Comparison of ENCODE assay signal across 18 mouse cellular contexts in genomic region chr6:82906985-82907384, GRCm38 (mm10). TPM values are rescaled to one million over a fixed set of nuclear protein-coding genes. Genes with fewer than 3 reads are reported as not detected.
DNase-seq lines count a peak whose midpoint lies in the region; TF ChIP-seq lines count a peak whose summit lies in the region.
"Had no signal": no experiment of that assay in that cellular context is flagged by ENCODE, and none has a peak within 500 bp of the region (broad histone marks: within the 10 kb centered on the region; RNA-seq: fewer than 3 reads in every experiment).

No protein-coding gene starts in this region.

- TF ChIP-seq POLR2A in MEL (IDR thresholded peaks at IDR 0.05; ENCODE audit: control insufficient read depth in 1 of 2, insufficient read depth in 1 of 2, low read depth in 1 of 2, low read length in 2 of 2, poor library complexity in 1 of 2) = no peak

- no peak overlapping the region for H3K27ac ChIP-seq in MEL (ENCODE audit: control insufficient read depth, low read depth, low read length)

- no peak for TF ChIP-seq CTCF in MEL (IDR thresholded peaks at IDR 0.05 in 2 of 3, conservative IDR thresholded peaks at IDR 0.05 in 1 of 3; ENCODE audit: control insufficient read depth in 1 of 3, insufficient read depth in 1 of 3, low read depth in 2 of 3, low read length in 3 of 3, poor library complexity in 1 of 3, severe bottlenecking in 1 of 3)

- no peaks in the 10 kb centered on the region for H3K79me2 ChIP-seq in MEL (ENCODE audit: control insufficient read depth, insufficient read depth, low read length, poor library complexity)

- TF ChIP-seq RAD21 in MEL (IDR thresholded peaks at IDR 0.05; ENCODE audit: low read depth, low read length) = no peak

- no peak overlapping the region for H3K9ac ChIP-seq in MEL (ENCODE audit: control insufficient read depth, low read depth, low read length, poor library complexity, severe bottlenecking)

- no peak overlapping the region for H3K4me3 ChIP-seq in MEL (ENCODE audit: control insufficient read depth in 1 of 2, insufficient read depth in 1 of 2, low read depth in 2 of 2, low read length in 2 of 2)

- peak; percentile 20 to 42; a peak in 2 of 4 replicates for TF ChIP-seq EP300 in MEL (IDR thresholded peaks at IDR 0.05; ENCODE audit: low read depth in 1 of 2, low read length in 2 of 2)

- peak; percentile 58 for DNase-seq in MEL (ENCODE audit: low read depth, low spot score)
- DNase-seq in lung, adult 18-20 months = no peak
- DNase-seq: adrenal gland, adult 2 months; adrenal gland, adult 8-10 months; adrenal gland, postnatal 10 days; adrenal gland, postnatal 14 days; adrenal gland, postnatal 25 days; adrenal gland, postnatal 36 days; B cell, adult 2 months; cerebellum, adult 11 months; cerebellum, adult 11-12 months; cerebellum, adult 18-20 months; cerebellum, adult 2 months; cerebellum, adult 8-10 months had no signal

- H3K9me3 ChIP-seq in MEL (replicated peaks; ENCODE audit: insufficient read depth, low read length) = no peaks in the 10 kb centered on the region
- H3K9me3 ChIP-seq: G1E had no signal

- peaks cover 14 to 40% of the 10 kb centered on the region in 2 experiments for H3K4me1 ChIP-seq in MEL (ENCODE audit: control insufficient read depth in 1 of 2, insufficient read depth in 2 of 2, low read length in 2 of 2)

- H3K27me3 ChIP-seq in MEL (ENCODE audit: control insufficient read depth in 1 of 2, insufficient read depth in 2 of 2, low read length in 2 of 2) = no peaks in the 10 kb centered on the region
- H3K27me3 ChIP-seq: CH12.LX, Patski had no signal

- peaks cover 0 to 33% of the 10 kb centered on the region in 2 experiments; a peak in 2 of 4 replicates for H3K36me3 ChIP-seq in MEL (ENCODE audit: control insufficient read depth in 1 of 2, insufficient read depth in 2 of 2, low read length in 2 of 2)
- H3K36me3 ChIP-seq: G1E had no signal

TF ChIP-seq in MEL, 35 proteins besides CTCF, POLR2A, EP300 and RAD21:
- TF ChIP-seq ETS1 (IDR thresholded peaks at IDR 0.05; ENCODE audit: low read depth, low read length) (peak; percentile 39; the same call in 1 of the 2 replicates), SIN3A (IDR thresholded peaks at IDR 0.05; ENCODE audit: low read length) (0 out of 2 replicates have a peak, but pooled peaks have one; percentile 28), GATA1 (IDR thresholded peaks at IDR 0.05; ENCODE audit: low read depth, low read length) (peak; percentile 43; the same call in 1 of the 2 replicates), ZKSCAN1 (IDR thresholded peaks at IDR 0.05; ENCODE audit: low read depth, low read length) (no peak), RCOR1 (IDR thresholded peaks at IDR 0.05; ENCODE audit: low read depth, low read length) (peak; percentile 62; the same call in 1 of the 2 replicates), MXI1 (IDR thresholded peaks at IDR 0.05; ENCODE audit: low read depth, low read length) (no peak), HCFC1 (IDR thresholded peaks at IDR 0.05; ENCODE audit: low read depth, low read length) (no peak), MYB (IDR thresholded peaks at IDR 0.05; ENCODE audit: low read depth, low read length) (no peak)
TF ChIP-seq in MEL: peak in this region for 4.

RNA-seq across cellular contexts. Expression of gene Sema4f, which starts 32.6 kb away (rescaled TPM):
- 0.03 and 0.04 TPM in 2 replicates for total RNA-seq in MEL (2012; rRNA removed)
- polyA plus RNA-seq in MEL (2012; ENCODE audit: insufficient read depth in 1 of 2, insufficient read length in 2 of 2, low read depth in 1 of 2, low replicate concordance in 2 of 2, missing spikeins in 1 of 2) = under 1 TPM in 1 of 2 experiments, not detected in 1; 0.01 TPM
- polyA plus RNA-seq: G1E had no signal

RNA-seq across cellular contexts. Expression of gene M1ap, which starts 39.7 kb away (rescaled TPM):
- total RNA-seq in MEL (2012; rRNA removed) = 3.9 and 6.2 TPM in 2 replicates
- 1 to 10 TPM in 1 of 2 experiments, not detected in 1; 6.3 TPM for polyA plus RNA-seq in MEL (2012; ENCODE audit: insufficient read depth in 1 of 2, insufficient read length in 2 of 2, low read depth in 1 of 2, low replicate concordance in 2 of 2, missing spikeins in 1 of 2)
- total RNA-seq: adrenal gland, adult 18-20 months; adrenal gland, adult 2 months; adrenal gland, adult 8-10 months; adrenal gland, postnatal 14 days; adrenal gland, postnatal 25 days had no signal
- polyA plus RNA-seq: adrenal gland, adult 2 months; Patski had no signal
